Mouse (Mus musculus) embryonic facial prominence, embryonic 11.5 days (tissue): ENCODE results near the gene Pla2g5. TPM values are rescaled to one million over a fixed set of nuclear protein-coding genes. Genes with fewer than 3 reads are reported as not detected.
"Not testable (repeated sequence)": the region's sequence is repeated elsewhere in the genome, so short reads cannot be mapped to it uniquely, and the experiment has no call there.

Source experiments
- ATAC-seq: fragments of 200-750 bp; cut with Nextera tagmentation; replicated peaks from 2 replicates; pipeline ENCODE4 v1.8.0; 2017; ENCODE audit warnings: low read depth; ENCODE audit not compliant: insufficient number of reproducible peaks, low FRiP score, low TSS enrichment
- DNase-seq: peaks from one replicate; pipeline ENCODE4 v3.0.0-alpha.2; 2015; ENCODE audit warnings: low spot score
- H3K27ac ChIP-seq: fragments of 300-500 bp; sonication (generic); replicated peaks from 2 replicates; pipeline ENCODE4 v1.5.1; 2014; ENCODE audit warnings: mild to moderate bottlenecking, low read depth, low read length, control low read depth
- H3K27me3 ChIP-seq: fragments of 300-500 bp; sonication (generic); 2 replicates; pipeline ENCODE4 v1.6.1; 2014; ENCODE audit warnings: mild to moderate bottlenecking, low read length, moderate library complexity, mixed read lengths; ENCODE audit not compliant: control insufficient read depth, insufficient read depth
- H3K36me3 ChIP-seq: fragments of 300-500 bp; sonication (generic); replicated peaks from 2 replicates; pipeline ENCODE4 v1.6.1; 2014; ENCODE audit warnings: low read depth, mild to moderate bottlenecking, low read length, moderate library complexity, mixed read lengths; ENCODE audit not compliant: control insufficient read depth, insufficient read depth
- H3K4me1 ChIP-seq: fragments of 300-500 bp; sonication (generic); 2 replicates; pipeline ENCODE4 v1.6.1; 2014; ENCODE audit warnings: low read length, mixed read lengths; ENCODE audit not compliant: control insufficient read depth, insufficient read depth
- H3K4me2 ChIP-seq: fragments of 300-500 bp; sonication (generic); 2 replicates; pipeline ENCODE4 v1.6.1; 2014; ENCODE audit warnings: low read depth, mild to moderate bottlenecking, control low read depth, low read length, moderate library complexity
- H3K4me3 ChIP-seq: fragments of 300-500 bp; sonication (generic); 2 replicates; pipeline ENCODE4 v1.5.1; 2014; ENCODE audit warnings: low read depth, low read length, control low read depth
- H3K9ac ChIP-seq: fragments of 300-500 bp; sonication (generic); replicated peaks from 2 replicates; pipeline ENCODE4 v1.6.1; 2014; ENCODE audit warnings: mild to moderate bottlenecking, control low read depth, low read length
- H3K9me3 ChIP-seq: fragments of 300-500 bp; sonication (generic); replicated peaks from 2 replicates; pipeline ENCODE4 v1.6.1; 2016; ENCODE audit warnings: mild to moderate bottlenecking, low read length, inconsistent platforms, mixed read lengths; ENCODE audit not compliant: control insufficient read depth
- WGBS: fragments of 180-500 bp; shearing (Covaris S2); extraction: QIAGEN DNeasy Blood & Tissue Kit; methylation state at CpG from one replicate; pipeline ENCODE4 v1.1.7; 2014; 5-methylcytosine and 5-hydroxymethylcytosine counted together
- polyA plus RNA-seq: library from polyadenylated mRNA; unstranded; fragments of >200 nt; fragmentation: Nextera tagmentation; extraction: Ambion mirVana; gene quantifications from 2 replicates; pipeline ENCODE4 v1.2.1, GENCODE M21; 2014

Pla2g5 gene
- 0.87 and 1.5 TPM in 2 replicates for polyA plus RNA-seq

DNA sequence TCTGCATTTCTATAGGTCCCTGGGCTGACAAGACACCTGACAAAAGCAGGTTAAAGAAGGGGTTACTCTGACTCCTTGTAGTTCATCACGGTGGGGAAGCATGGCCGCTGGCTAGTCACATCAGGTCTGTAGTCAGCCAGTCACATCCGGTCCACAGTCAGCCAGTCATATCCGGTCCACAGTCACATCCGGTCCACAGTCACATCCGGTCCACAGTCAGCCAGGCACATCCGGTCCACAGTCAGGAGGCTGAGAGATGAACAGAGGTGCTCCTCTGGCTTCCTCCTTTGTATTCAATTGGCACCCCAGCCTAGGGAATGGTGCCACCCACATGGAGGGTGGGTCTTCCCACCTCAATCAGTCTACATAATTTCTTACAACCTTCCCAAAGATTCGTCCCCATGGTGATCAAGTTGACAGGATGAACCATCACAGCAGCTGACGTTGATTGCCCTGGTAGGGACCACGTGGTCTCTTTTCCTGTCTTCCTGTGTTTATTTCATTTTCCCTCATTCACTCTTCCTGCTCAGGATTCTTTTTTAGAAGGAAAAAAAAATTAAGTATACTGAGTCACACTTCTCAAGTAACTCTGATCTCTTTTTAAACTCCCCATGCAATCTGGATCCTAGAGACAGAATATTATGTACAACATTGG is at the start of gene Pla2g5:
Gene Pla2g5 (minus strand): TSS at position 139 of the 655 bp plus-strand sequence.
- H3K9ac ChIP-seq = no peak within 1 kb of the TSS
- H3K4me1 ChIP-seq = no peaks in the 10 kb centered on the region
- ATAC-seq (no peak), DNase-seq (no peak)
- H3K4me3 ChIP-seq = no peak within 1 kb of the TSS
- H3K27ac ChIP-seq = no peak within 1 kb of the TSS
- no peak within 1 kb of the TSS for H3K4me2 ChIP-seq
- no peaks in the 10 kb centered on the region; the same call in 1 of the 2 replicates for H3K27me3 ChIP-seq
- no peaks in the 10 kb centered on the region for H3K36me3 ChIP-seq
- 72% methylated on average over 10 of the region's 10 CpGs for WGBS
- H3K9me3 ChIP-seq = no peaks in the 10 kb centered on the region

DNA sequence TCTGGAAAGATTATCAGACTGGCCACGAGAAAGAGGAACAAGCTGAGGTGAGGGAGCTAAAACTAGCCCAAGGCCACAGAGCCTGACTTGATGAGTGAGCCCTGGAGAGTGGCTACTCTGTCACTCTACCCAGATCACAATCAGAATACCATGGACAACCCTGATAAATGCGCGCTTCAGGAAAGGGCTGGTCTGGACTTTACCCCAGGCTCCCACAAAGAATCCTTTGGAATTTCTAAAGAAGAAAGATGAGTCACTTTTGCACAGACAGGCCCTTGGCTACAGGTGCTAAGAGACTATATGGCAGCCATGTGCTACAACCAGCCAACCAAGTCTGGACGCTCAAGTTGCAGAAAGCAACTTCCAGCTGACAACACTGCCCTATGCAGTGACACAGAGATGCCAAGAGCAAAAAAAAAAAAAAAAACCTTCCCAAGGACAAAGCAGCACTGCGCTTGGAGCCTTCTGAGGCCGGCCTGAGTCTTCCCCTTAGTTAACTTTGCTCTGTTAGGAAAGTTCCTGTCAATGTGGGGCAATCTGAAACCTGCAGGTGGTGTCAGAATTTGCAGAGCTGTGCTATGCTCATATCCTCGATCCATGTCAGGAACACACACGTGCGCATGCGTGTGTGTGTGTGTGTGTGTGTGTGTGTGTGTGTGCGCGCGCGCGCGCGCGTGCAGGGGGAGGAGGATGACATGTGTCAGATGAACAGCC is 42.5 kb upstream of the Pla2g5 start:
- Histone ChIP-seq H3K4me1 (no peaks in the 10 kb centered on the region), H3K27ac (no peak overlapping the region), H3K4me3 (no peak overlapping the region), H3K9me3 (no peaks in the 10 kb centered on the region), H3K27me3 (no peaks in the 10 kb centered on the region), H3K4me2 (no peak overlapping the region), H3K36me3 (peaks cover 4% of the 10 kb centered on the region), H3K9ac (no peak overlapping the region)
- ATAC-seq (no peak), DNase-seq (no peak)
- 97% methylated on average over 18 of the region's 18 CpGs for WGBS

DNA sequence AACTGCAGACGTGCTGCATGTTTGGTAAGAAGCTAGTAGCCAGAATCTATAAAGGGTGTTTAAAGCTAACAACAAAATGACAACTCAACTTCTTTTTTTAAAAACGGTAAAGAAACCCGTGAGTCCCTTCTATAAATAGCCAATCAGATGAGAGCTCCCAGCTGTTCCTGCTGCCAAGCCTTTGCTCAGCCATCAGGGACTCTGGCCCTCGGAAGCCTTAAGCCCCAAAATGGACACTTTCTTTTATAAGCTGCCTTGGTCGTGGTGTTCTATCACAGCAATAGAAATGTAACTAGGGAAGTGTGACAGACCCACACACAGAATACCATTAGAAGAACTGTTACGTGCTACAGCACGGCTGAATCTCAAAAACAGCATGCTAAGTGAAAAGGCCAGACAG is 36.1 kb upstream of the Pla2g5 start:
- Histone ChIP-seq H3K4me2 (no peak overlapping the region), H3K9me3 (no peaks in the 10 kb centered on the region), H3K36me3 (peaks cover 4% of the 10 kb centered on the region), H3K27ac (no peak overlapping the region), H3K9ac (no peak overlapping the region), H3K4me3 (no peak overlapping the region), H3K27me3 (no peaks in the 10 kb centered on the region), H3K4me1 (no peaks in the 10 kb centered on the region)
- ATAC-seq (no peak), DNase-seq (no peak)
- WGBS = 86% methylated on average over 7 of the region's 7 CpGs

DNA sequence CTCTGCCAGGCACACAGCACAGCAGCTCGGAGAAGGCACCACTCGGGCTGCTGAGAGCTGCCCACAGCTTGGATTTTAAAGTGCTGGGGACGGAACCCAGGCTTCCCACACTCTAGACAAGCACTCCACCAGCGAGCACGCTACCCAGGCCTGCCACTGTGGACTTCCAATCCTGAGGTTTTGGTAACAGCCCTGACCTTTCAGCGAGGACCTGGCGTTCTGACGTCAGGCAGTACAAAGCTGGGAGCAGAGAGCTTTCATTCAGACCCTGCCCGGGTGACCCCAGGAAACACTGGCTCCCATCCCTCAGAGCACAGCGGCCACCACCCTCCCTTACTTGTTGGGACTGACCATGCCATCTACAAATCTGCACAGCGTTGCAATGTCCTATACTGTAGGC is 30.5 kb upstream of the Pla2g5 start:
- 88% methylated on average over 11 of the region's 11 CpGs for WGBS
- not testable (repeated sequence) for H3K4me1 ChIP-seq, H3K9ac ChIP-seq, H3K4me3 ChIP-seq, H3K9me3 ChIP-seq, H3K27ac ChIP-seq, H3K4me2 ChIP-seq, H3K36me3 ChIP-seq, ATAC-seq, H3K27me3 ChIP-seq, DNase-seq

DNA sequence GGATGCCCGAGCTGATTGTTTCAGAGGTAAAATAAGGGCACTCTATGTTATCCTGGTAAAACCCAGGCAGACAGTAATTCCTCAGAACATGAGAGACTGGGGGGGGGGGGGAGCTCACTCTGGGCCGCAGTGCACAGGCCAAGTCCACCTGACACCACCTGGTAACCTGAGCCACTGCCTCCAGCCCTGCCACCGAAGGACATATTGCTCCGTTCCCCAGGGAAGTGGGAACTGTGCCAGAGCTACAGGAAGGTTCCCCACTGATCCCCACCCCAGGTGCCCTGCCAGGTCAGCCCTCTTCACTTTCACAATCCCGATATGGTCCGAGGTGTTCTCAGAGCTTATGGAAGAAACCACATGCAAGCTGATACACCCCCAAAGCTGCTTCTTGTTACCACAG is 29.4 kb upstream of the Pla2g5 start:
- 68% methylated on average over 5 of the region's 6 CpGs for WGBS
- no peak overlapping the region for H3K27ac ChIP-seq
- H3K27me3 ChIP-seq = no peaks in the 10 kb centered on the region

DNA sequence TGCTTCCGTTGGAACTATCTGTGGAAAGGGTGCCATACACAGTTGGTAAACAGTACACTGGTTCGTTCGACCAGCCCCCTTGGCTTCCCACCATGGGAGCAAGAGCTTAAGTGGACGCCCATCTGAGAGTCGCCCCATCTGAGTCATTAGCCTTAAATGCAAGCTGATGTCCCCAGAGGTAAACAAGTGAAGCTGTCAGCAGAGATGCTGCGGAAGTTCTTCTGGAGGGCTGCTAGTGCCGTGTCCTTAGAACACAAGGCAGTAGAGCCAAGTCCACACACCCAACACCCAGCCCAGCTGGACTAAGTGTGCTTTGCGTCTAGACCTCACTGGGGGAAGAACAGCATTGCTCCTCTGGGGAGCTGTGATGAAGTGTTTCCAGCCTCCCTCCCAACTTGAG is 26.4 kb upstream of the Pla2g5 start:
- H3K4me1 ChIP-seq = no peaks in the 10 kb centered on the region
- H3K36me3 ChIP-seq = no peaks in the 10 kb centered on the region
- H3K9me3 ChIP-seq = no peaks in the 10 kb centered on the region
- DNase-seq = no peak
- no peak overlapping the region for H3K4me2 ChIP-seq
- 71% methylated on average over 8 of the region's 8 CpGs for WGBS
- H3K27ac ChIP-seq = no peak overlapping the region
- no peak overlapping the region for H3K4me3 ChIP-seq
- no peak for ATAC-seq
- no peak overlapping the region for H3K9ac ChIP-seq
- no peaks in the 10 kb centered on the region for H3K27me3 ChIP-seq

More for the DNA sequence above, 29.4 kb upstream of the Pla2g5 start:
- Histone ChIP-seq H3K9ac (no peak overlapping the region), H3K36me3 (no peaks in the 10 kb centered on the region; the same call in 1 of the 2 replicates), H3K4me3 (no peak overlapping the region), H3K4me2 (no peak overlapping the region), H3K4me1 (no peaks in the 10 kb centered on the region), H3K9me3 (no peaks in the 10 kb centered on the region)
- ATAC-seq (0 out of 2 replicates have a peak, but pooled peaks have one; percentile 48), DNase-seq (no peak)

DNA sequence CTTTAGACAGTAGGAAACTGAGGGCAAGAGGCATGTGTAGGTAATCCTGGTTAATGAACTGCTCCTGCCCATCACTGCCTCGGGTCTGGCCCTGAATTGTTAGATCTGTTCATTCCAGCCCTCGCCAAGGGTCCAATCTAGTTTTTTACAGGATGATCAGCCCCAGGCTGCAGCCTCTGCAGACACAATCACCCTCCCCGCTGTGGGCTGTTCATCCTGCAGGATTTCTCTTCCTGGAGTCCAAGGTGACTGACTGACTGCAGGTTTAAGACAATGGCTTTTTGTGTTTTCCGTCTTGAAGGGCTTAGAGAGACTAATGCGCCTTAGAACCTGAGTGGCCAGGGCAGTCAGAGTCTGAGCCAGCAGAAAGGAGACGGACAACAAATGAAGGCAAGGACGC is 25.9 kb upstream of the Pla2g5 start:
- 37% methylated on average over 7 of the region's 7 CpGs for WGBS
- Histone ChIP-seq H3K9me3 (no peaks in the 10 kb centered on the region), H3K27ac (no peak overlapping the region)

DNA sequence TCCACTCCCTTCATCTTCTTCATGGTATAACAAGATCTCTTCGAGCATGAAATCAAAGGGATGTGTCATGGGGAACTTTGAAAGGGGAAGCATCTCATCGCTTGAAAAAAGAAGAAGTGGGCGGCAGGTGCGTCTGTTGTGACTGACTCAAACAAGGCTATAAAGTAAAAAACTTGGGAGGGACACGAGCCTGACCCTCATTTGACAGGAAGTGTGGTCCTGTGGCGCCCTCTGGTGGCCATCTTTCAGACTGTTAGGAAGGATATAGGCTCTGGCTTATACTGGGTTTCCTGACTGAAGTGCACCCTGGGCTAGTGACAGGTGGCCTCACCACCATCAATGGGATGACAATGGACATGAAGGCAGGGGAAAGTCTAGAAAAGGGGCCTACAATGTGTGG is 21.0 kb upstream of the Pla2g5 start:
- ATAC-seq (no peak), DNase-seq (peak; percentile 88)
- no peak overlapping the region for H3K4me2 ChIP-seq
- no peaks in the 10 kb centered on the region for H3K27me3 ChIP-seq
- WGBS = 18% methylated on average over 6 of the region's 6 CpGs
- H3K4me3 ChIP-seq = no peak overlapping the region
- H3K9ac ChIP-seq = no peak overlapping the region
- H3K4me1 ChIP-seq = no peaks in the 10 kb centered on the region
- no peaks in the 10 kb centered on the region for H3K36me3 ChIP-seq
- H3K9me3 ChIP-seq = no peaks in the 10 kb centered on the region
- H3K27ac ChIP-seq = no peak overlapping the region

More for the DNA sequence above, 25.9 kb upstream of the Pla2g5 start:
- DNase-seq (no peak), ATAC-seq (no peak)
- H3K4me1 ChIP-seq = no peaks in the 10 kb centered on the region
- no peak overlapping the region for H3K4me2 ChIP-seq
- no peaks in the 10 kb centered on the region for H3K27me3 ChIP-seq
- H3K36me3 ChIP-seq = no peaks in the 10 kb centered on the region
- no peak overlapping the region for H3K4me3 ChIP-seq
- H3K9ac ChIP-seq = no peak overlapping the region
